Mouse (Mus musculus) layer of hippocampus, adult 9-11 months (tissue): ENCODE measurements around the gene Eef2kmt.
"Not testable (repeated sequence)": the region's sequence is repeated elsewhere in the genome, so short reads cannot be mapped to it uniquely, and the experiment has no call there.

Experiments used
- DNase-seq: peaks from one replicate; pipeline ENCODE4 v3.0.0; 2022

Gene Eef2kmt

DNA sequence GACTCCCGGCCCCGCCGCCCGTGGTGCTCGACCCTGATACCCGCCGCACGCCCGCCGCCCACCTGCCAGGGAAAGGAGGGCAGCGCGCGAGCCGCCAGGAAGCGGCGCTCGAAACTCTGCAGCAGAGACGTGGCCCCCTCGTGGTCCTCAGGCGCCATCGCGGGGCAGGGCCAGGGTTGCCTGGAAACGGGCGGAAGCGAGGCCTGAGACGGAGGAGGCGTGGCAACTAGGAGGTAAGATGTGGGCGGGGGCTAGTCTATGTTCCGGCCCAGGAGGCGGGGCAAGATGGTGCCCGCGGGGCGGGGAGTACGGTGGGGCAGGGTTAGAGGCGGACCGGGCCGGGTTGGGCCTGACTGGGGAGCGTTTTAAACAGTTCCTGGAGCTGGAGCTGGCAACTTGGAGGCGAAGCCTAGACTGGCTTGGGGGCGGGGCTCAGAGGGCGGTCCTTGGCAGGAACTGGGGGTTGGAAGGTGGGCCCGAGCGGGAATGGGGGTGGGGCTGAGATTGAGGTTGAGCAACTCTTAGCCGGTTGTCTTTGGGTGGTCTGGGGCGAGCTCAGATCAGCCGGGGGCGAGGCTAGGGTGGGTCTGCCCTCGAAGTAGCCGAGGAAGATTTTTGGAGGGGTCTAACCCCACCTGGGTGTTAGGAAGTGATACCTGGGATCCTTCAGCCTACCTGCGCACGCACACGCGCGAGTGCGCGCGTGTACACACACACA, at the start of gene Eef2kmt:
Gene Eef2kmt (minus strand): TSS at position 205 of the 718 bp plus-strand sequence.
- peak; percentile 99 for DNase-seq

DNA sequence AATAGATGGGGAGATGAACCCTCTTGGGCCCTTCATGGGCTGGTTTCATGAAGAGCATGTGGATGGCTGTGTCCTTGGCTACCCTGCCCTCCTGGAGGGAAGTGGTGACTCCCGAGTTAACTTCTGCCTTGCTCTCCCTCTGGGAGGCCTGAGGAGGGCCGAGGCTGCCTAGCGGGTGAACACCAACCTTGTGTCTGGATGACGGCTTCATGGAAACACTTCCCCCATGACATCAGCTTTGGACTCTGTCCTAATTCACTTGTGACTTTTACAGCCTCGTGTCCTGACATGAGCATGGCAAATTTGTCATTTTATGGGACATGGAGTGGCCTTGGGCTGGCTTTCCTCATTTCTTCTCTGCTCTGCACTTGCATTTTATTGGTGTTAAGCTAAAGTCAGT, 39.5 kb upstream of the Eef2kmt start:
- no peak for DNase-seq

DNA sequence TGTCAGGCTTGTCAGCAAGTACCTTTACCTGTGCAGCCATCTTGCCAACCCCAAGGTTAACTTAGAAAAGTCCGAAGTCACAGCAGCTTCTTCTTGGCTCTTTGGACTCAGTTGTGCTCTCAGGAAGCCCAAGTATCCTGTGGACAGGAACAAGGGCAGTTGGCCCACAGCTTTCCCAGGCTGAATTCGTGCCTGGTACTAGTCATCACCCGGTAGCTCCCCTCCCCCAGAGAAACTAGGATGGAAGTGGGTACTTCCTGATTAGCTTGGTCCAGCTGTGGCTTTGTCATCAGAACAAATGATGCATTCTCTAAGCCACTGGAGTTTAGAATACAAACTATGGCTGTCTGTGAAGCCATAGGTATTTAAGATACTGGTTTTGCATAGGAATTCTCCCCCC, 29.6 kb upstream of the Eef2kmt start:
- no peak for DNase-seq

DNA sequence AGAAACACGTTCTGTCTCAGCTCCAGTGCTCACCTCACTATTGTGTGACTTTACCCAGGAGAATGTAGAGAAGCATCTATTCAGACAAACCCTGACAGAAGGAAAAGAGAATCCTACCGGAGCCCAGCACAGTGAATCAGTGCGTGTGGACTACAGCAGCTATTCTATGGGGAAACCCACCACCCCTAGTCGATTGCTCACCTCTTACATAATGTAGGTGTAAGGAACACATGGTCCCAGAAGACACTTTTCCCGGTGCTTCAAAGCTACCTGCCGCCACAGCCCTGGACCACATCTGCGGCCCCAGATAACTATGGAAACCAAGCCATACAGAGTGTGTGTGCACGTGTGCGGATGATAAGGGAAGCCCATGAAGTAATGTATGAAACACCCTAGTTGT, 26.9 kb upstream of the Eef2kmt start:
- DNase-seq, result no peak

DNA sequence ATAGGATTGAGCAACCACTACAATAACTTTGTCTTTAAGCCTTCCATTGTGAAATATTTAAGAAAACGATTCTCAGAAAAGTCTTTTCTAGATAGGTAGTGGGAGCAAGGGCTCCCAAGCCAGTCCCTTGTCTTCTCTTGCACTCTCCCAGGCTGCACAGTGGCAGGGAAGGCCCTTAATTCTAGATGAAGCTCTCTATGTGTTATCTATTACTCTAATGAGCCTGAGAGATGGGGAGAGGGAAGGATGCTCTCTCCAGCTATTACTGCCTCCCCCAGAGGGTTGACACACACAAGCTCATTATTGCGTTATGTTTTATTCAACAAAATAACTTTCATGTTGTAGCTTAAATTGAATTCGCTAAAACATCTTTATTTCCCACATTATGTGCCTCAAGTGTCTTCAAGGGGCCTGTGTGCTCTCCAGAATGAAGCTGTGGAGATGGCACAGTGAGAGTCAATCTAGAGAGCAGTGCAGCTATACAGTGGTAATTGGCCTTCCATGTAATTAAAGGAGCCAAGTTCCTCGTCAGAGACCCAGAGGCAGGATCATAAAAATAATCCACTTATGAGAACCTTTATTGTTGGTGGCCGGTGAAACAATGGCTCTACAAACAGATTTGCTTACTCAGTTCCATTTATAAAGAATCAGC, 23.9 kb upstream of the Eef2kmt start:
- no peak for DNase-seq

DNA sequence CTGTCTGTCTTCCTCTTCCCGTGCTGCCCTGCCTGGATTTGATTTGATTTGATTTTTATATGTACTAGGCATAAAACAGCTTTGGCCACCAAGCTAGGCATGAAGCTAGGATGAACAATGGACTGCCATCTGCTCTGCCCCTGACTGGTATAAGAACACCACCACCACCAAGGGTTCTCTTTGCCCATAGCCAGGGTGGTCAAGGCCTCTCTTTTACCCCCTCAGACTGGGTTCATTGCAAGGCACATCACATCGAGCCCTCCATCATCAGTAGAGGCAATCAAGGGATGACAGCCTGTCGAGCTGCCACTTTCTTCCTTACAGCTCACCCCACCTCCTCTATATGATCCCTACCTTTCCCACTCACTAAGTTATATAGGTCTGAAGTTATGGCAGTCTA, 16.6 kb upstream of the Eef2kmt start:
- no peak for DNase-seq

DNA sequence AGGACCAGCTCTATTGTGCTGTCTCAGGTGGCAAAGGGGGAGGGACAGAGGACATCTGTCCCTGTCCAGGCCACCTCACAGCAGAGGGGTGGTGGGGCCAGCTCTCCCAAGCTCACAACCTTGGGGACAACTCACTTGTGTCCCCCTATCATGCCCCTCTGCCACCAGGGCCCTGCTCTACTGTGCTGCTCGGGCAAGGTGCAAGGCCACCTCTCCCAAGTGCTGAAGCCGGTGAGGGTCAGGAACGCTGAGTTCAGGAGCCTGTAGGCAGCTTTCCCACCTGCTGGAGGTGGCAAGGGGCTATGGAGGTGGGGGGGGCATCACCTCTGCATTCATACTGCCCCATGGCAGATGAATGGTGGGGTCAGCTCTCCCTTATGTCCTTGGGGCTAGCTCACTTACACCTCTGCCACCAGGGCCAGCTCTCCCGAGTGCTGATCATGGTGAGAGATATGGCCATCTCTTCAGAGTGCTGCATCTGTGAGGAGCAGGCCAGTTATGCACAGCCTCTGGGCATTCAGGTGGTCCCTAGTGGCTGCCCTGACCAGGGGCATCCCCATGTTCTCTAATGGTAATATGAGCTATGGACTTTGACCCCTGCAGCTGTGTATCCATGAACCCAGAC, 15.7 kb upstream of the Eef2kmt start:
- no peak for DNase-seq

DNA sequence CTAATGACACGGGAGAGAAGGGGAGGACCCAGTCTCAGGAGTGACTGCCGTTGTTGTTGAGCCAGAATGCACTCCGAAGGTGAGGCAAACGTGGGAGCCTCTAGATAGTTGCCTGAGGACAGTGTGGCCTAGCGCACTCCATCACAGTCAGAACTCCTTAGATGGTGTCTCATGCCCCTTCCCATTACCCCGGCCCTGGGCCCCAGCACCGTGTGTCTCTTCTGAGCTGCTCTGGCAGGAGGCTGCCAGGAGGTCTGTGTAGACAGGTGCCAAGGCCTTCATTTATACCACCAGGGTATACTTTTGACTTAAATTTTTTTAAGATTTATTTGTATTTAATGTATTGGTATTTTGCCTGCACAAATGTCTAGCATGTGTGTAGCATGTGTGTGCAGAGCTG, 8.1 kb upstream of the Eef2kmt start:
- DNase-seq, result no peak

DNA sequence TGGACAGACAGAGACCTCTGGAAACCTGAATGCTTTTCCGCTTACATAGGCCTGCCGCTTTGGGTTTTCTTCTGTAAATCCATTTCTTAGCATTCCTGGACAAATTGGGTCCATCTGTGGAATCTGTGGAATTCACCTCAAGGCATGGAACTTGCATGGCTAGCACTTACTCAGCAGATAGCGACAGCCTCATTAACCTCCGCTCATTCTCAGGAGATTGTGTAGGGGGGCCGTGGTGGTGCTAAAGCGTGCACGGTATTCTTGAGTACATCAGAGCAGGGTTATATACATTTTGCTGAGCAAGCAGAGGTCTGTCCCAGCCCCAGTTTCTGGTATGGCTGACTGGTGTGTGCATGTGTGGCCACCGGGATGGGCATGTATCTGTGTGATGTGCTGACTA, 7.4 kb upstream of the Eef2kmt start:
- no peak for DNase-seq

DNA sequence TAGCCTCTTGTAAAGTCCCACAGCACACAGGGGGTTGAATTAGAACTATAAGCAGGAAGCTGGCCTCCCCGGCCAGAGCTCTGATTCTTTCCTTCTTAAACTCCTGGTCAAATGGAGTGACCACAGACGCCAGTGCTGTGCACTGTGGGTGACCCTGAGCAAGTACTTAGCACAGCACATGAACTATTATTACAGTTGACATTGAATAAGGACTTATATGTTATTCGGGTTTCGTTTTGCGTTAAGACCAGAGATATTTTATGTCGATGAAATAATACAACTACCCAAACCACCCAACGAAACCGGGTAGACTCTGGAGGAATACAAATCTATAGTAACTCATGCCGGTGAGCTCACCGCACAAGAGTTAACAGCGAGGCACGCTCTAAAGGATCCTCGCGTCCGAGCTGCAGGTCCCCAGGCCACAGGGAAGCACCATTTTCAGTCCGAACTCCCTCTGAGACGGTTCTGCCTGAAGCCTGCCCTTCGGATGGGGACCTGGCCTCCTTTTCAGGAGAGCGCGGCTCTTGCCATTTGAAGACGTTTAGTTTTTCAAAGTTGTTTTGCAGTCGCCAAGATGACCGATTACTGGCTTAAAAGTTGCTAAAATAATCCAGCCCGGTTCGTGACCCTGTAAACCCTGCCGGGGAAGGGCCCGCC, 572 bp downstream of the Eef2kmt start:
- DNase-seq, result no peak

DNA sequence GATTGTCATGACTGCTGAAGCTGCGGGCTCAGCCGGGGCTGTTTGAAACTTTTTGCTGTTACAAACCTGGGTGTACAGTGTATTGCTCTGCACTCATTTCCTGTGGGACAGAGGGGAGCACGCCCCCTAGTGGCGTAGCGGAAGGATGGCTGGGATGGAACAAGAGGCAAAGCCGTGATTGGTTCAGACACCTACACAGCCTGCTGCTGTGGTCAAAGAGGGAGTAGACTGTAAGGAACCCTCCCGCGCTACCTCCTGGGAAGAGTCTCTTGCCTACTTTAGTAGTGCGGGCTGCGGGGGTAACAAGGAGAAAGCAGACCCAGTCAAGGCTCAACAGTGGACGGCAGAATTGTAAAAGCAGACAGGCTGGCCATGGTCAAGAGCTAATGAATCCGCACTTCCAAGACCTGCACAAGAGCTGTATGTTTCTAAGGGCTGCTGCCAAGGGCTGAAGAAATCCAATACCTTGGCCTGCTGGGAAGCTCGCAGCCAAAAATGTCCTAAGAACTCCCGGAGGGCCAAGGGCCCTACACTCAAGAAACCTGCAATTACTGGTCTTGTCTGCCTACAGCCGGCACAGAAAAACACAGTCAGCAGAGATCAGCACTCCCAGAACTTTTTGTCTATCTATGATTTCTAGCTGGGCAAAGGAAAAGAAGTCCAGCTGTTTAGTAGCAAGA, 1.3 kb downstream of the Eef2kmt start:
- DNase-seq, result peak; percentile 65

DNA sequence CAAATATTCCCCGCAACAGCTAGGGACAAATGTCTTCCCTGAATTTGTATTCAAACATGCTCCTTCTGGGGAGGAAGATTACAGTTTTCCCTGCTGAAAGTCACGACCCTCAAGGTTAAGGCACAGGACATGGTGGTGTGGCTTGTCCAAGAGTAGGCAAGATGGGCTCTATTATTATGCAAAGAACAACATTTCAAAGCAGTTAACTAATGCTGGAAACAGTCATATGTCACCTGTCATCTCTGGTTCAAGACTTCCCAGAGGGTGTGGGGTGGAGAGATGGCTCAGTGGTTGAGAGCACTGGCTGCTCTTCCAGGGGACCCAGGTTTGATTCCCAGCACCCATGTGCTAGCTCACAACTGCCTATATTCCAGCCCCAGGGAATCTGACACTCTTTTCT, 3.5 kb downstream of the Eef2kmt start:
- DNase-seq, result no peak

DNA sequence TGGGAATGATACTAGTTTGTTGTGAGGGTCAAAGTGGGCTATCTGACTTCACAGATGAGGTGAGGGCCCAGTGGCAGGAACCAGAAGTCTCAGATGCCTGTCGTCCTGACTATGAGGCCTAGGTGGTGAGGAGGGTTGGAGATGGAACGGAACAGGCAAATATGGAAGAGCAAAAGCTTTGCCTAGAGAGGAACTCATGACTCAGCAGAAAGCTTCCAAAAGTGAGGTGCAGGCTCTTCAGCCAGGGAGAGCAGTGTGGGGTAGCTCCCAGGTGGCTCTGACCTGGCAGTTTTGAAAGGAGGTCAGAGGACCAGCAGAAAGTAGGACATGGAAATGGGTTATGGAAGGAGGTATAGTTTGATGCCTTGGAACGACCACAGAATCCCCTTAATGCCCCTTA, 4.9 kb downstream of the Eef2kmt start:
- no peak for DNase-seq

DNA sequence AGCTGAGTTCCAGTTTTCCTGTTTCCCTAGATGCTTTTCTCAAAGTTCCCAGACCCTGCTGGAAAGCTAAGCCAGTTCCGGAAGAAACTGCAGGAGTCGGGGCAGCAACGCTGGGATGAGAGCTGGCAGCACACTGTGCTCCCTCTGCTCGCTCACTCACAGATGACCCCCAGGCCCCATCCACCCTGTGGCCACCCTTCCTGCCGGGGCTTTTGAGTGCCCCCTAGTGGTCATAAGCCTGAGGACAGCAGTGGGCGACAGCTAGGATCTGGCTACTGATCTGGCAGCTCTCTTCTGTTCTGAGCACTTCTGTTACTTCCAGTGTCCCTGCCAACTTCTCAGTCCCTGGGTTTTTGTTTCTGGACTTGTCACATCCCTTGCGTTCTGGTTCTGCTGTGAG, 11.4 kb downstream of the Eef2kmt start:
- DNase-seq, result peak; percentile 42

DNA sequence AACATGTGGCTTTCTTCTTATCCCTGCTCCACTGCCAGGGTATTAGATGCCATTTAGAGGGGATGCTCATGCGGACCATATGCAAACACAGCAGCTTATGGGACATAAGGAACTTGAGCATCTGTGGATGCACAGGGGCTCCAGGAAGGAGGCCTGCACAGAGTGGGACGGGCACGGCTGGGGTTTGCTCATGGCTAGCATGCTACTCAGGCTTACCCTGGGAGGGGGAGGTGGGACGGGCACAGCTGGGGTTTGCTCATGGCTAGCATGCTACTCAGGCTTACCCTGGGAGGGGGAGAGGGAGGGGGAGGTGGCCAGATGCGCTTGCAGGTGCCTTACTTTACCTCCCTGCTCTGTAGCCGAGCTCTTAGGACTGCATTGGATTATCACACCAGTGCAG, 12.9 kb downstream of the Eef2kmt start:
- DNase-seq, result no peak

DNA sequence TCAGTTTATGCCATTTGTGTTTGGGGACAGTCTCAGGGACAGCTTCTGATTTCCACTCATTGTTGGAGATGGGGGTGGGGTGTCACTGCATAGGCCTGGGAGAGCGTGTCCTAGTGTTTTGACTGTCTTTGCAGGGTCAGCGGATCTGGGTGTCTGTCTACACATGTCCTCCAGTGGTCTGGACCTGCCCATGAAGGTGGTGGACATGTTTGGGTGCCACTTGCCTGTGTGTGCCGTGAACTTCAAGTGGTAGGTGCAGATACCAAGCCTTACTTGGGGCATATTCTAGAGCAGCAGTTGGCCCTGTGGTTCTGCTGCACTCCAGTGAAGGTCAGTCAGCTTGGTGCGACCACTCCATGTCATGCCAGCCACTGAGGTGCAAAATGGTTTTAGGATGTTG, 13.4 kb downstream of the Eef2kmt start:
- DNase-seq, result no peak

DNA sequence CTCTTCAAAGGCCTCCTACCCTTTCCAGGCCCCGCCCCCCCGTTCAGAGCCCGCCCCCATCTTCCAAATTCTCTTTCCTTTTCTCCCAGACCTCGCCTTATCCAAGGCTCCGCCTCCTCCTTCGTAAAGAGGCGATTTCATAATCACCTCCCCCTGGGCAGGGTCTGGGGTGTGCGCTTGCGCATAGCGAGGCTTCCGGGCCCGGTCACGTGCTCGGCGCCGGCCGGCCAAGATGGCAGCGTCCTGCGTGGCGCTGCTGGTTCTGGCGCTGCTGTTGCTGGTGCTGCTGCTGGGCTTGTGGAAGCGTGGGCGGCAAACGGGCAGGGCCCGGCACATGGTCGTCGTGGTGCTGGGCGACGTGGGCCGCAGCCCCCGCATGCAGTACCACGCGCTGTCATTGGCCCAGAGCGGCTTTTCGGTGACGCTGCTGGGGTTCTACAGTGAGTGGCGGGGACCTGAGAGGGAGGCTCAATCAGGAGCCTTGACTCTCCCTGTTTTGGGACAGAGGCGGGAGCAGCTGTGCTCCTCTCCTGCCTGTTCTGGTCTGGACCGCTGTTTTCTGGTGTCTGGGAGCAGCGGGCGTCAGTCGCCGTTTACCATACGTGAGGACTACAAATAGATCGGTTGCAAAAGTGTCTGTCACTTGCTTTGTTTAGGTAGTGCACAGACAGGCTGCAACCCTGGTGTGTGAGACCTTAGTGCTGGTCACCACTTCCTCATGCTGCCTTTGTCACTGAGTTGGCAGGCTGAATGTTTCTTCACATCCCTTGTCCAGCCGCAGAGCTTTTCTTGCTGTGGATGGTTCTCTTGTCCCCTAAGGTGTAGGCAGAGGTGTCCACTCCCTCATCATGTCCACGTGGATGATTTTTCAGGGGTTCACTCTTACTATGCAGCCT, 22.1 kb downstream of the Eef2kmt start, which contains the start of gene Alg1:
Gene Alg1 (plus strand): TSS at position 204 of the 896 bp plus-strand sequence.
- DNase-seq, result peak; percentile 94

DNA sequence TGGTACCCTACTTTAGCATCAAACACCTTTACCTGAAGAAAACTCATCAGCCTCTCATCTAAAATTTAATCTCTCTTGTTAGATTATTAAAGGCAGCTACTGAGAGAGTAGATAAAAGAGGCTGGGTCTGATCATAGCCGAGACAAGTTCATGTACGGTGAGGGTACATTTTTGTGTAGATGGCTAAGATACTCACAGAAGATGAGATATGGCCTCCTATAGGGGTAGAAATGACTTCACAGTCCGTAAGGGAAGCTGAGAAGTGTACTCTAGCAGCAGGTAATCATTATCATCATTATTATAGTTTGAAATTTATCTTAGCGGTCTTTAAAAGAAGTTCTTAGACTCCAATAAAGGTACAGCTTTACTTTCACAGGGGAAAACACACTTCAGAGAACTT, 22.8 kb downstream of the Eef2kmt start:
- DNase-seq, result no peak

DNA sequence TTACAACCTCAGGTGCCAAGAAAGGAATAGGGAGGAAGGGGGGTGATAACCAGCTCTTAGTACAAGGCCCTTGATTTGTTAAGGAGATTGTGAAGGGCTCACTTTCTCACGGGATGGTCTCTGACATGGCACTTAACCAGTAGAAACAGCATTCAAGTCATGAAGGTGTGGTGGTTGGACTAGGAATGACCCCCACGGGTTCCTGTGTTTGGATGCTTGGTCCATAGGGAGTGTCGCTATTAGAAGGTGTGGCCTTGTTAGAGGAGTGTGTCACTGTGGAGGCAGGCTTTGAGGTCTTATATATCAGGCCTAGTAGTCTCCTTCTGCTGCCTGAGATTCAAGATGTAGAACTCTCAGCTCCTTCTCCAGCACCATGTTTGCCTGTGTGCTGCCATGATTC, 27.7 kb downstream of the Eef2kmt start:
- DNase-seq, result not testable (repeated sequence)

DNA sequence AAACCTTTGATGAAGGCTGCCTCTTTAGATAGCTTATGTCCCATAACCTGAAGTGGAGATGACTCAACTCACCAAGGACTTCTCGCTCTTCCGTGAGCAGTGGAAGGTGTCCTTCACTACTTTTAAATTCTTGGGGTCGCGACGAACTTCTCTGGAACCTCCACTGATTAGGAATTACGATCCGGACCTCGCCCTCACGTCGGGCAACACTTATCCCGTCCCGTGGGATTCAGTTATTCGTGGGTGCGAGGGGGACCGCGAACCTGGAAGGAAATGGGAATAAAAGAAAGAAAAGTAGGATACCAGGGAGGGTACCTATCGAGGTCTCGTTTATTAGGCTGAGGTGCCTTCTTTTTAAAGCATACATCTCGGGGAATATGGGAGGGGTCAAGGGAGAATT, 28.3 kb downstream of the Eef2kmt start:
- DNase-seq, result not testable (repeated sequence)

DNA sequence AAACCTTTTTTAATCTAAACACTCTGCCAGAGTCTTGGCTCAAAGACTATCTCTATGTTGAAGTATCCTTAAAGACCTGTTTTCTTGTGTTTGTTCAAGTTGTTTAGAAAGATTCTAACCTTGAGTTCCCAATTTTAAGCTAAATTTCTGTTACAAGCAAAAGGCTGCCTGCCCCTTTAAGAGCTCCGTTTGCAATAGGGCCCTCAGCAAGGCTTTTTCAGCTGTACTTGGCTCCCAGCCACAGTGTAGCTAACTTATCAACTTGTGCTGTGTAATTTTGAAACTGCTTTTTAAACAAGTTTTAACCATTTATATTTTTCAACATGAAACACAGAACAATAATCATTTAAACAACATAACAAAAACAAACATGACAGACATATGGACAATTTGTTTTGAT, 29.2 kb downstream of the Eef2kmt start:
- not testable (repeated sequence) for DNase-seq

DNA sequence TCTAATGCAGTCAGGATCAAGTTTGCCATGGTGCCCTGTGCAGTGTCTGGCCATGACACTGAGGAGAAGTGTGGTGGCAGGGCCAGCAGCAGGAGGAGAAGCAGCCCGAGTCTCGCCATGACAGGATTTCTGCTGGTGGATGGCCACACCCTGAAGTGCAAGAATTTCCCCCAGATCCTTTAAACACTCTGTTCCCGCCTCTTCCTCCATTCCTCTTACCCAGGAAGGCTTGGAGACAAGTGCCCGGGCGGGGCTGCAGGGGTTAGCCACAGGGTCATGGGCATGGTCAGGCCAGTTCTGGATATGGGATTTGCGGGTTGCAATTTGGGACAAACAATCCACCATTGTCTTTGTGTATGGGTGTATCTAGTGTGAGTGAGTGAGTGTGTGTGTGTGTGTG, 33.6 kb downstream of the Eef2kmt start, which contains the start of gene AU021092:
Gene AU021092 (minus strand): TSS at position 160 of the 400 bp plus-strand sequence.
- no peak for DNase-seq
